Mouse (Mus musculus) brain, embryonic 14.5 days (tissue): ENCODE measurements around the gene Hist4h4. TPM values are rescaled to one million over a fixed set of nuclear protein-coding genes. Genes with fewer than 3 reads are reported as not detected.

Experiments used
- DNase-seq: peaks from one replicate; pipeline ENCODE4 v3.0.0-alpha.2; 2011; ENCODE audit warnings: low read depth
- CTCF ChIP-seq: fragments of 200-500 bp; IDR thresholded peaks from 2 replicates; pipeline ENCODE4 v1.5.1; 2012; ENCODE audit warnings: inconsistent platforms, mild to moderate bottlenecking, moderate library complexity, borderline replicate concordance; ENCODE audit not compliant: insufficient read depth, insufficient read length; ENCODE audit errors: extremely low read depth
- POLR2A ChIP-seq: fragments of 200-500 bp; IDR thresholded peaks from 2 replicates; pipeline ENCODE4 v1.6.1; 2012; ENCODE audit warnings: mild to moderate bottlenecking, inconsistent platforms, borderline replicate concordance; ENCODE audit not compliant: poor library complexity, insufficient read depth, insufficient read length, severe bottlenecking; ENCODE audit errors: extremely low read depth
- polyA plus RNA-seq: library from polyadenylated mRNA; depleted of rRNA; stranded (reverse); fragments of >200 nt; gene quantifications from 2 replicates; pipeline ENCODE4 v1.2.3, GENCODE M21; 2012; rRNA removed

Hist4h4 gene
- 1.5 and 1.7 TPM in 2 replicates for polyA plus RNA-seq

- DNase-seq, result peak; percentile 97
- TF ChIP-seq POLR2A (peak; percentile 81; the same call in 1 of the 2 replicates), CTCF (no peak)
These were observed at the start of gene Hist4h4 for GRCm38 (mm10) chr6:136803739-136804633. Hist4h4 (minus strand) TSS chr6:136804415.

DNA sequence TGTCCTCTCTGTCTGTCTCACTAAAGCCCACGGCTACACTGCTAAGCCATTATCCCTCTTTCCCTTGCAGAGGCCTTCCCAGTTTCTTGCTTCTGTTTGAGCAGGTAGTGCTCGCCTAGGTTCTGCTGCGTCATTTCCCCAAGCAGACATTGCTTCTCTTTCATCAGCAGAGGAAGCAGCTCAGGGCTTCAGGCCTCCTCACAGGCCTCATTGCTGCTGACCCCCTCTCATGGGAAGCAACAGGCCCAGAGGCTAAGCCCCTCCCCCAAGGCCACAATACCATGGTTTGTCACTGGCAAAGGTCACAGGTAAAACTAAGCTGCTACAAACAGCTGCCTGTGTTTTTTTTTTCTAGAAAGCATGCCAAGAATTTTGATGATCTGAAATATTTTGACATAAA lies 48.5 kb upstream of the Hist4h4 start:
- DNase-seq, result no peak
- TF ChIP-seq CTCF (no peak), POLR2A (no peak)

- no peak for DNase-seq
- TF ChIP-seq POLR2A (no peak), CTCF (no peak)
These were observed 48.1 kb upstream of the Hist4h4 start for GRCm38 (mm10) chr6:136852348-136852747.

DNA sequence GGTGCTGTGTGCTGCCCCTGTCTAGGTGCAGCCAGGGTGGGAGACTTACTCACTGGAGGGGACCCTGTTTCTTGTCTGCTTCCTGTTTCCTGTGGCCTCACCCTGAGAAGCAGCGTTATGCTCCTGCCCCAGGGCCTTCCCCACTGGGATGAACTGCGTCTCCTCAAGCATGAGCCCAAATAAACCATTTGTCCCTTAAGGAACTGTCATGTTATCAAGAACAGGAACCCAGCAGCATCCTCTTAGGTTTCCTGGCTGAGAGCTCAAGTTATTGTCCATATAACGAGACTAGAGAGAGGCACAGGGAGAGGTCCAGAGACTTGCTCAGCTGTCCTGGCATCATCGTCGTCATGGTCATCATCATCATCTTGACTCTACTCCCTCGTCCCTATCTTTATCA lies 46.1 kb upstream of the Hist4h4 start:
- no peak for DNase-seq
- TF ChIP-seq CTCF (no peak), POLR2A (no peak)

DNA sequence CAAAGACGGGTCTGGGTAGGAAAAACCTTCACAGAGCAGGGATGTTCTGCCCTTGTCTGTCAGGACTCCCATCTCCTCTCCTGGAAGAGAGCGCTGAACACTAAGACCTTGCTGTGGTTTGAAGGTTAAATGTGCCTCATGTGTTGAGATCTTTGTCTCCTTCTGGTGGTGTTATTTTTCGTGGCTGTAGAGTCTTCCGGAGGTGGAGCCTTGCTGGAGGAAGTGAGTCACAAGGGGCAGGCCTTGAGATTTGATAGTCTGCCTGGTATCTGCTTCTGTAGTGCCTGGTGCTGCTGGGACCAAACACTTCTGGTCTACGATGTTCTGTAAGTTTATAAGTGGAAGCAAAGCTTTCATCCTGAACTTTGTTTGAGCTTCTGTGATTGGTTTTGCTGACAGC lies 44.8 kb upstream of the Hist4h4 start:
- TF ChIP-seq CTCF (no peak), POLR2A (no peak)
- no peak for DNase-seq

DNA sequence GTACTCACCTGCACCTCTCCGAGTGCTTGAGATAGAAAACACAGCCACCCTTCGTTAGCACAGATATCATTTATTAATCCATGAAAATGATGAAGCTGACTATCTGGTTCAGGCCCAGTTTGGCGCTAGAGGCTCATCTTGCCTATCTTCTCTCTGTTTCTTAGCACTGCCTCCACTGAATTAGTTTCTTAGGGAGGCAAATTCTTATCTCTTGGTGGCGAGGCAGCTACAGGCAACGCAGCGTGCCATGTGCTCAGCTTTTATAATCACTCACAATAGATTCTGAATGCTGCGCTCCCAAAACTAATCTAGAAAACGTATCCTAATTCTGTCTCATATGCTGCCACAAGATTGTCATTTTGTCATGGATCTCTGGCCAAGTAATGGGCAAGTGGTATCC lies 44.2 kb upstream of the Hist4h4 start:
- DNase-seq, result no peak
- TF ChIP-seq POLR2A (no peak), CTCF (no peak)

DNA sequence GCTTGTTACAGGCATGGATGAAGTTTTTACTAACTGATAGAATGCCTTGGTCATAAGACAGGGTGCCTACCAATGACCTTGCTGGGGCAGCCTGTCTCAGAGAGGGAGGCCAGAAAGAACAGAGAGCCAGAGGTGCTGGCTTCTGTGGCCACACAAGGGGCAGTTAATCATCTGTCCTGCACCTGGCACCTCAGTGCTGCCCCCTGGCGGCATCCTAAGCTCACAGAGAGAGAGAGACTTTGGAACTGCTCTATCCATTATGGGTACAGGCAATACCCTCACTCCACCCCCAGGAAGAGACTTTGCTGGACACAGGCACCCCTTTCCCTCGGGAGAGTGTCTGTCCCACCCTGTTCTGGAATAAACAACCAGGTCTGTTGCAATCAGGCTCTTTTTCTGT lies 43.6 kb upstream of the Hist4h4 start:
- DNase-seq, result no peak
- peak; percentile 55 for TF ChIP-seq CTCF
- TF ChIP-seq POLR2A, result no peak

GRCm38 (mm10) chr6:136847267-136847666 lies 43.1 kb upstream of the Hist4h4 start:
- DNase-seq, result no peak
- no peak for TF ChIP-seq CTCF
- TF ChIP-seq POLR2A, result no peak

- no peak for DNase-seq
These were observed 41.7 kb upstream of the Hist4h4 start for GRCm38 (mm10) chr6:136845706-136846480.

GRCm38 (mm10) chr6:136844903-136845302 lies 40.7 kb upstream of the Hist4h4 start:
- DNase-seq, result no peak
- no peak for TF ChIP-seq POLR2A

More at GRCm38 (mm10) chr6:136845706-136846480, 41.7 kb upstream of the Hist4h4 start:
- TF ChIP-seq CTCF (no peak), POLR2A (no peak)

DNA sequence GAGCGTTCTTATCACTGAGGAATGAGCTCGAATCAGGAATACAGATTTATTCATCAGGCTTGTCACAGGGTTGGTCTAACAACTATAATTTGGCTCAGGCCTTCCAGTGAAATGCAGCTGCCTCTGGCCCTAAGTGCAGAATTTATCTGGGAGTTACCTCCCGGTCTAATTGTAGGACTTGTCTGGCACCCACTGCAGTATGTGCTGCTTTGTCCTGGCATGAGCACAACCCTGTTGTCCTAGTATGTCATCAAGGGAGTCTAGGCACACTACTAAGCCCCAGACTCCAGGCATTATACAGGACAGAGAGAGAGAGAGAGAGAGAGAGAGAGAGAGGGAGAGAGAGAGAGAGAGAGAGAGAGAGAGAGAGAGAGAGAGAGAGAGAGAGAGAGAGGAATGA lies 33.1 kb upstream of the Hist4h4 start:
- DNase-seq, result no peak
- no peak for TF ChIP-seq POLR2A
- TF ChIP-seq CTCF, result no peak
